Mouse (Mus musculus): ENCODE results near the gene Gm49395. TPM values are rescaled to one million over a fixed set of nuclear protein-coding genes. Genes with fewer than 3 reads are reported as not detected.

The Gm49395 gene
- 8.3 and 11.1 TPM in 2 replicates for polyA plus RNA-seq (2014; fragmentation: Nextera tagmentation; extraction: Ambion mirVana)

DNA sequence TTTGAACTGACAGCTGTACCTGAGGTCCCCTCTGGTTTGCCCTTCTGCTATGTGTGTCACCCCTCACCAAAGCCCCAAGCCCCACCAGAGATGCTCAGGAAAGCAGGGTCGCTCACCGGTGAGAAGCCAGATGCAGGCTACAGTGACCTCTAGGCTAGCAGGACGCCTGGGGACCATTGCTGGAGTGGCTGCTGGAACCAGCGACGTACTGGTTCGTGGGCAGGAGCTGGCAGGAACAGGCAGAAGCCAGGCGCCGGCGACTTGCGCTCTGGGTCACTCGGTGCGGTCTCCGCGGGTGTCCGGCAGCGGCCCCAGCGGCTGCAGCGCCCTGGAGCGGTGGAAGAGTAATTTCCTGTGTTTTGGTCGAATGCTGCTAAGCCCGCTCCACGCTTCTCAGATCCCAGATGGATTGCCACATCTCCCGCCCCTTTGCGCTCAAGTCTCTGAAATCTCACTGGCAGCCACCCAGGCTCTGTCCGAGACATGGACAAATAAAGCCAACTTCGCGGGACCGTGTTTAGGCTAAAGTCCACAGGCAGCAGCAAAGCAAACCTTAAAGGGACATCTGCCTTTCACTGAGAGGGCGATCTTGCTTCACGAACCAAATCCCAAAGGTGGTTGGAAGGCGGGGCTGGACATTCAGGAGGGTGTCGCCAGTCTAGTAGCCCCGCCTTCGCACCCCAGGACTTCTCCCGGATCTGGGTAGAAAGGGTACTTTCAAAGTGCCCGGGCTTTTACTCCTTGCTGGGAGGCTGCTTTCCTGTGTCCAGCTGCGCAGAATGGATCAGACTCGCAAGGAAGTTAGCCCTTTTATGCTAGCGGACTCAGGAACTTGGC lies at the start of gene Gm49395, which contains the start of gene Itga1:
Gene Gm49395, minus strand, starts transcription at position 567 of the 837 bp plus-strand sequence.
Gene Itga1, minus strand, starts transcription at position 610 of the 837 bp plus-strand sequence.
- Histone ChIP-seq H3K36me3 (ENCODE audit: control insufficient read depth, insufficient read depth, low read length) (no peaks in the 10 kb centered on the region), H3K4me2 (peak within 1 kb of the TSS; percentile 62), H3K9ac (ENCODE audit: low read depth, low read length) (peak within 1 kb of the TSS; percentile 93), H3K4me1 (ENCODE audit: control insufficient read depth, insufficient read depth, low read length) (peaks cover 5% of the 10 kb centered on the region; the same call in 1 of the 2 replicates), H3K27ac (ENCODE audit: low read depth, low read length) (peak within 1 kb of the TSS; percentile 89), H3K9me3 (replicated peaks; ENCODE audit: control insufficient read depth, low read length) (no peaks in the 10 kb centered on the region), H3K4me3 (ENCODE audit: low read depth, low read length) (peak within 1 kb of the TSS; percentile 69), H3K27me3 (ENCODE audit: control insufficient read depth, insufficient read depth, low read length) (no peaks in the 10 kb centered on the region)
- peak; percentile 84 for ATAC-seq (replicated peaks; ENCODE audit: insufficient number of reproducible peaks, low FRiP score, low TSS enrichment)
- WGBS (ENCODE audit: insufficient replicate concordance) = under 1% methylated on average over 39 of the region's 39 CpGs

DNA sequence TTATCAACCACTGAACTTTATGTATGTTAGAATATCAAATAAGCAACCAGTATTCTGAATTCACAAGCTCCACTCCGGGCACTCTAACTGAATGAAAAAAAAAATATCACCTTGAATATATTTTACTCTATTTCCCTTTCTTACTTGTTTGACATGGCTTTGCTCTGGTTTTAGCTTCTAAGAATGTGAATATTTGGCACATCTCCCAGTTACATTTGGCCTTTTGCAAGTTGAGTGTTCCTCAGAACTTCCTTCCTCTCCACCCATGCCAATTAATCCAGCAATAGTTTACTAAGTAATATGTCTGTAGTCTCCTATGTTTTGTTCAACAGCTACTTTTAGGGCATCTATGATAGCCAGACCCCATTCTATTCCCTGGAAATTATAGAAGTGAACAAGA lies 48.9 kb upstream of the Gm49395 start:
- no peak overlapping the region for H3K4me3 ChIP-seq (ENCODE audit: low read depth, low read length)
- no peak overlapping the region for H3K4me2 ChIP-seq
- no peak overlapping the region for H3K9ac ChIP-seq (ENCODE audit: low read depth, low read length)
- 92% methylated on average over 1 of the region's 1 CpGs for WGBS (ENCODE audit: insufficient replicate concordance)
- H3K27ac ChIP-seq (ENCODE audit: low read depth, low read length) = no peak overlapping the region
- no peaks in the 10 kb centered on the region for H3K4me1 ChIP-seq (ENCODE audit: control insufficient read depth, insufficient read depth, low read length)
- H3K27me3 ChIP-seq (ENCODE audit: control insufficient read depth, insufficient read depth, low read length) = no peaks in the 10 kb centered on the region
- no peaks in the 10 kb centered on the region for H3K36me3 ChIP-seq (ENCODE audit: control insufficient read depth, insufficient read depth, low read length)
- no peak for ATAC-seq (replicated peaks; ENCODE audit: insufficient number of reproducible peaks, low FRiP score, low TSS enrichment)
- H3K9me3 ChIP-seq (replicated peaks; ENCODE audit: control insufficient read depth, low read length) = no peaks in the 10 kb centered on the region

DNA sequence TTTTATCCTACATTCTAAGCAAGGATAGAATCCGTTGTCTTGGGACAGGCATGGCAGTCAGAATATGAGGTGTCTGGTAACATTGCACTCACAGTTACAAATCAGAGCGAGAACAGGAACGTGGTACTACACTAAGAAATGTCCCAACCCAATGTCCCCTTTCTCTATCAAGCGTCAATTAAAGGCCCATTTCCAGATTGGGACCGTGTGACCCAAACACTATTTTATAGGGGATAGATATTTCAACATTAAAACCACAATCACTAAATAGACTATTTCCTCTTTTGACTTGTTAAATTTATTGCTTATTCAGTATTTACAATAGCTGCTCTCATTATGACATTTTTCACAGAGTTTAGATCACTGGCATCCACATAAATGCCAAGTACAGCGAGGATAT lies 48.1 kb upstream of the Gm49395 start:
- H3K4me2 ChIP-seq = no peak overlapping the region
- no peaks in the 10 kb centered on the region for H3K9me3 ChIP-seq (replicated peaks; ENCODE audit: control insufficient read depth, low read length)
- no peaks in the 10 kb centered on the region for H3K27me3 ChIP-seq (ENCODE audit: control insufficient read depth, insufficient read depth, low read length)
- no peaks in the 10 kb centered on the region for H3K36me3 ChIP-seq (ENCODE audit: control insufficient read depth, insufficient read depth, low read length)
- H3K27ac ChIP-seq (ENCODE audit: low read depth, low read length) = no peak overlapping the region
- no peak overlapping the region for H3K9ac ChIP-seq (ENCODE audit: low read depth, low read length)
- H3K4me3 ChIP-seq (ENCODE audit: low read depth, low read length) = no peak overlapping the region
- no peak for ATAC-seq (replicated peaks; ENCODE audit: insufficient number of reproducible peaks, low FRiP score, low TSS enrichment)
- no peaks in the 10 kb centered on the region for H3K4me1 ChIP-seq (ENCODE audit: control insufficient read depth, insufficient read depth, low read length)
- 85% methylated on average over 6 of the region's 6 CpGs for WGBS (ENCODE audit: insufficient replicate concordance)

DNA sequence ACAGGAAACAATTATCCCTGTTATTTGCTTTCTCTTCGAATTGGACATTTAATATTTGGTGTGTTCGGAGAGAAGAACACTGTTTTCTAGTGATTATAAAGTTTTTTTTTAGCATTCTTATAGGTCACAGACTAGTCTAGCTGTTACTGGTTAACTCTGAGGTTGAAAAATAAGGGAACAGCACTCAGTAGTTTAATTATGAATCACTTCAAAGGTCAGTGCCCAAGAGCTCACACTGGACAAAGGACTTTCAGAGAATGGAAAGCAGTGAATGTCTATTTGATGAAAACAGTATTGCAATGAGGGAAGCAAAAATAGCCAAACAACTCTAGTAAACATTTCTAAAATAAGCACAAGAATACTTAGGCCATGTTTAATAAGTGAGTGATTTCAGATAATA lies 41.9 kb upstream of the Gm49395 start:
- WGBS (ENCODE audit: insufficient replicate concordance) = 91% methylated on average over 2 of the region's 2 CpGs
- H3K4me2 ChIP-seq = no peak overlapping the region
- H3K36me3 ChIP-seq (ENCODE audit: control insufficient read depth, insufficient read depth, low read length) = no peaks in the 10 kb centered on the region
- no peak for ATAC-seq (replicated peaks; ENCODE audit: insufficient number of reproducible peaks, low FRiP score, low TSS enrichment)
- no peaks in the 10 kb centered on the region for H3K4me1 ChIP-seq (ENCODE audit: control insufficient read depth, insufficient read depth, low read length)
- H3K4me3 ChIP-seq (ENCODE audit: low read depth, low read length) = no peak overlapping the region
- H3K9ac ChIP-seq (ENCODE audit: low read depth, low read length) = no peak overlapping the region
- H3K9me3 ChIP-seq (replicated peaks; ENCODE audit: control insufficient read depth, low read length) = no peaks in the 10 kb centered on the region
- no peak overlapping the region for H3K27ac ChIP-seq (ENCODE audit: low read depth, low read length)
- no peaks in the 10 kb centered on the region for H3K27me3 ChIP-seq (ENCODE audit: control insufficient read depth, insufficient read depth, low read length)

DNA sequence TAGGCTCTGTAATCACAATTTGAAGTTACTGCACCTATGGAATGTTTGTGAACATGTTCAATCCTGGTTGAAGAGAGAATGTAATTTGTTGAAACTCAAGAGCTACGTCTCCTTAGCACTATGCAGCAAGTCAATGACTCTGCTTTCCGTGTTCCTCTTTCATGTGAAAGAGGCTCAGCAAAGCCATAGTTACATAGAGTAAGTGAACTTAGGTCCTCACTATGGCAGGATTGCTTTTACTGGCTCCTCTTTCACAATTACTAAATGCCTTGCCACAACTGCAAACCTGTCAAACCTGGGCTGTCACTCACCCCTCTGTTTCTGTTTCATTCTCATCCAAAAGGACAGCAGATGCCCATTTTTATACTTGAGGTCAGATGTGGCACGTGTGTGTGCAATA lies 40.3 kb upstream of the Gm49395 start:
- Histone ChIP-seq H3K4me2 (no peak overlapping the region), H3K9ac (ENCODE audit: low read depth, low read length) (no peak overlapping the region), H3K36me3 (ENCODE audit: control insufficient read depth, insufficient read depth, low read length) (no peaks in the 10 kb centered on the region), H3K9me3 (replicated peaks; ENCODE audit: control insufficient read depth, low read length) (no peaks in the 10 kb centered on the region), H3K27me3 (ENCODE audit: control insufficient read depth, insufficient read depth, low read length) (no peaks in the 10 kb centered on the region), H3K4me3 (ENCODE audit: low read depth, low read length) (no peak overlapping the region), H3K27ac (ENCODE audit: low read depth, low read length) (no peak overlapping the region), H3K4me1 (ENCODE audit: control insufficient read depth, insufficient read depth, low read length) (no peaks in the 10 kb centered on the region)
- 79% methylated on average over 3 of the region's 3 CpGs for WGBS (ENCODE audit: insufficient replicate concordance)
- ATAC-seq (replicated peaks; ENCODE audit: insufficient number of reproducible peaks, low FRiP score, low TSS enrichment) = no peak

DNA sequence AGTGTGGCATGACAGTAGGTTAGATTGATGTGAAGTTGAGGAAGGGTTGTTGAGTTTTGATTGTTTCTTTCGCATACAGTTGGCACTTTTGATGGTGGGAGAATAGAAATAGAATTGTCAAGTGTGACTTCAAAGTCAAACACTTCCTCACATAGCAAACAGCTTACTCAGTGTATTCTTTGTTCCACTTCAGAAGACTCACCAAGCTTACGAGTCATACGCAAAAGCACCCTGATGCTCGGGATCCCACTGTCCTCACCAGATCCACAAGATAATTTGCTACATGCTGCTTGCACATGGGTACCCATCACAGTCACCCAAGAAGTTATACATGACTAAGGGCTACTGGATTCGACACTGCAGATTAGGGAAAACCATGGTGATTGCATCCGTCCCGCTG lies 36.8 kb upstream of the Gm49395 start:
- ATAC-seq (replicated peaks; ENCODE audit: insufficient number of reproducible peaks, low FRiP score, low TSS enrichment) = no peak
- Histone ChIP-seq H3K27me3 (ENCODE audit: control insufficient read depth, insufficient read depth, low read length) (no peaks in the 10 kb centered on the region), H3K36me3 (ENCODE audit: control insufficient read depth, insufficient read depth, low read length) (no peaks in the 10 kb centered on the region), H3K27ac (ENCODE audit: low read depth, low read length) (no peak overlapping the region), H3K4me3 (ENCODE audit: low read depth, low read length) (no peak overlapping the region), H3K4me1 (ENCODE audit: control insufficient read depth, insufficient read depth, low read length) (no peaks in the 10 kb centered on the region), H3K4me2 (no peak overlapping the region), H3K9ac (ENCODE audit: low read depth, low read length) (no peak overlapping the region), H3K9me3 (replicated peaks; ENCODE audit: control insufficient read depth, low read length) (no peaks in the 10 kb centered on the region)
- 81% methylated on average over 7 of the region's 7 CpGs for WGBS (ENCODE audit: insufficient replicate concordance)

DNA sequence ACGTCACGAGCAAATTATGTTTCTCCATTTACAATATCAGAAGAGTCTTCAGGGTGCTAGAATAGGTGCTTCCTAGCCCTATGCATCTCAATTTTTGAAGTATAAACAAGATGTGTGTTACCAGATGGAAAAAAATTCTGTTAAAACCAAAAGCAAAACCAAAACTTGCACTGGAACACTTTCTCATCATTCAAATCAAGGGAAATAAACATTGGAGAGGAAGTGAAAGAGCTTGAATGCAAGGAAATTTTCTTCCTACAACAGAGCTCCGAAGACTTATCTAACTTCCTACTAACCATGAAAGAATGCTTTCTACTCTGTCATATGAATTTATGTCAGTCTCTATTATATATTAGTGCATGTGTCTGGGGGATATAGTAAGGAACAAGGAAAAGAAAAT lies 35.0 kb upstream of the Gm49395 start:
- Histone ChIP-seq H3K9me3 (replicated peaks; ENCODE audit: control insufficient read depth, low read length) (no peaks in the 10 kb centered on the region), H3K9ac (ENCODE audit: low read depth, low read length) (no peak overlapping the region), H3K27ac (ENCODE audit: low read depth, low read length) (no peak overlapping the region), H3K4me3 (ENCODE audit: low read depth, low read length) (no peak overlapping the region), H3K27me3 (ENCODE audit: control insufficient read depth, insufficient read depth, low read length) (no peaks in the 10 kb centered on the region), H3K36me3 (ENCODE audit: control insufficient read depth, insufficient read depth, low read length) (no peaks in the 10 kb centered on the region), H3K4me2 (no peak overlapping the region), H3K4me1 (ENCODE audit: control insufficient read depth, insufficient read depth, low read length) (no peaks in the 10 kb centered on the region)
- ATAC-seq (replicated peaks; ENCODE audit: insufficient number of reproducible peaks, low FRiP score, low TSS enrichment) = no peak
- 80% methylated on average over 3 of the region's 3 CpGs for WGBS (ENCODE audit: insufficient replicate concordance)

DNA sequence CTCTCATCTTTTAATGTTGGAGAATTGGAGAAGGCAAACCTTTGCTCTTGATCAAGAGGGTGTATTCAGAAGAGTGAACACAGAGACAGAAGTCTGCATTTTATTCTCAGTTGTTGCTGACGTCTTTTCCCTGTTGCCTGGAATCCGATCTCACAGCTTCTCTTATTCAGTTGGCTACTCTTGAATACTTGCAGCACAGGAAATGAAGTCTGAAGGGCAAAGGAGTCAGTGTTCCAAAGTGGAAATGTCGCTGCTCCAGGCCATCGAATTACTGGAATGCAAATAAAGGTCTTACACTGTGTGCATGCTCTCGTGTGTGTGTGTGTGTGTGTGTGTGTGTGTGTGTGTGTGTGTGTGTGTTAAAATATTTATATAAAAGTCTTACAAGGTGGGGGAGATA lies 30.7 kb upstream of the Gm49395 start:
- Histone ChIP-seq H3K27me3 (ENCODE audit: control insufficient read depth, insufficient read depth, low read length) (no peaks in the 10 kb centered on the region), H3K9ac (ENCODE audit: low read depth, low read length) (no peak overlapping the region), H3K27ac (ENCODE audit: low read depth, low read length) (no peak overlapping the region; the same call in 1 of the 2 replicates), H3K4me2 (no peak overlapping the region), H3K4me1 (ENCODE audit: control insufficient read depth, insufficient read depth, low read length) (no peaks in the 10 kb centered on the region), H3K9me3 (replicated peaks; ENCODE audit: control insufficient read depth, low read length) (no peaks in the 10 kb centered on the region), H3K4me3 (ENCODE audit: low read depth, low read length) (no peak overlapping the region), H3K36me3 (ENCODE audit: control insufficient read depth, insufficient read depth, low read length) (no peaks in the 10 kb centered on the region)
- WGBS (ENCODE audit: insufficient replicate concordance) = 27% methylated on average over 5 of the region's 5 CpGs
- no peak for ATAC-seq (replicated peaks; ENCODE audit: insufficient number of reproducible peaks, low FRiP score, low TSS enrichment)

DNA sequence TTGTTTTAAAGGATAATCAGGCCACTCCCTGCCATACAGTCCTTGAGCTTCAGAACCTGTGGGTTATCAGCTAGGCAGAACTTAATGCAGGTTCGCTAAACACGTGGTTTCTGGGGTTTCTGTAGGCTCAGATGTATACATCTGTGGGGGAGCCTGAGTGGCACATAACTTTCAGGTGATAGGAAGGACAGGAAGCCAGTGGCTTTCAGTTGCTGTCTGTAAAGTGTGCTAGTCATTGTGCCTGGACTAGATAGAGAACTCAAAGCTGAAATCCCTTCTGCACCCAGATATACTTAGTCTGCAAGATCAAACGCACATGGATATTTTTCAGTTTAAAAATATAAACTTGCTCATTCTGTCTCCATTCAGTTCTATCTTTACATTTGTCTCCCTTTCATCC lies 29.7 kb upstream of the Gm49395 start:
- WGBS (ENCODE audit: insufficient replicate concordance) = 62% methylated on average over 3 of the region's 3 CpGs

More for the DNA sequence above, 29.7 kb upstream of the Gm49395 start:
- H3K4me3 ChIP-seq (ENCODE audit: low read depth, low read length) = no peak overlapping the region
- no peak overlapping the region for H3K4me2 ChIP-seq
- no peak for ATAC-seq (replicated peaks; ENCODE audit: insufficient number of reproducible peaks, low FRiP score, low TSS enrichment)
- no peak overlapping the region for H3K27ac ChIP-seq (ENCODE audit: low read depth, low read length)
- no peak overlapping the region for H3K9ac ChIP-seq (ENCODE audit: low read depth, low read length)
- no peaks in the 10 kb centered on the region for H3K9me3 ChIP-seq (replicated peaks; ENCODE audit: control insufficient read depth, low read length)
- H3K27me3 ChIP-seq (ENCODE audit: control insufficient read depth, insufficient read depth, low read length) = no peaks in the 10 kb centered on the region
- H3K4me1 ChIP-seq (ENCODE audit: control insufficient read depth, insufficient read depth, low read length) = no peaks in the 10 kb centered on the region
- H3K36me3 ChIP-seq (ENCODE audit: control insufficient read depth, insufficient read depth, low read length) = no peaks in the 10 kb centered on the region
